Mouse (Mus musculus): ENCODE data around the gene Gprin1.

The Gprin1 gene

GRCm38 (mm10) chr13:54760164-54760795, 10.6 kb upstream of the Gprin1 start:
- no peak for DNase-seq (ENCODE audit: inconsistent age in 2 of 2, low spot score in 1 of 2)

- no peak for DNase-seq (ENCODE audit: inconsistent age in 2 of 2, low spot score in 1 of 2)
Observed at GRCm38 (mm10) chr13:54759496-54759895, 9.8 kb upstream of the Gprin1 start.

- DNase-seq (ENCODE audit: inconsistent age in 2 of 2, low spot score in 1 of 2): no peak
Observed at GRCm38 (mm10) chr13:54758756-54759470, 9.2 kb upstream of the Gprin1 start.

GRCm38 (mm10) chr13:54758045-54758755, 8.5 kb upstream of the Gprin1 start:
- DNase-seq (ENCODE audit: inconsistent age in 2 of 2, low spot score in 1 of 2): peak; percentile 83 to 93

- no peak for DNase-seq (ENCODE audit: inconsistent age in 2 of 2, low spot score in 1 of 2)
Observed at GRCm38 (mm10) chr13:54757093-54757830, 7.6 kb upstream of the Gprin1 start.

- DNase-seq (ENCODE audit: inconsistent age in 2 of 2, low spot score in 1 of 2): no peak
Observed at GRCm38 (mm10) chr13:54756156-54756712, 6.6 kb upstream of the Gprin1 start.

- no peak for DNase-seq (ENCODE audit: inconsistent age in 2 of 2, low spot score in 1 of 2)
Observed at GRCm38 (mm10) chr13:54755201-54755830, 5.6 kb upstream of the Gprin1 start.

- DNase-seq (ENCODE audit: inconsistent age in 2 of 2, low spot score in 1 of 2): peak in 1 of 2 experiments; percentile 54
Observed at GRCm38 (mm10) chr13:54754169-54755080, 4.8 kb upstream of the Gprin1 start.

- no peak for DNase-seq (ENCODE audit: inconsistent age in 2 of 2, low spot score in 1 of 2)
Observed at GRCm38 (mm10) chr13:54753733-54754132, 4.1 kb upstream of the Gprin1 start.

GRCm38 (mm10) chr13:54752656-54753055, 3.0 kb upstream of the Gprin1 start:
- DNase-seq (ENCODE audit: inconsistent age in 2 of 2, low spot score in 1 of 2): no peak

- peak in 1 of 2 experiments; percentile 49 for DNase-seq (ENCODE audit: inconsistent age in 2 of 2, low spot score in 1 of 2)
Observed at GRCm38 (mm10) chr13:54750699-54751098, 1.0 kb upstream of the Gprin1 start.

GRCm38 (mm10) chr13:54749061-54749863, 412 bp downstream of the Gprin1 start:
- peak; percentile 48 to 70 for DNase-seq (ENCODE audit: inconsistent age in 2 of 2, low spot score in 1 of 2)

GRCm38 (mm10) chr13:54748721-54749060, 983 bp downstream of the Gprin1 start:
- DNase-seq (ENCODE audit: inconsistent age in 2 of 2, low spot score in 1 of 2): no peak

- no peak for DNase-seq (ENCODE audit: inconsistent age in 2 of 2, low spot score in 1 of 2)
Observed at GRCm38 (mm10) chr13:54748190-54748589, 1.5 kb downstream of the Gprin1 start.

GRCm38 (mm10) chr13:54746896-54747295, 2.8 kb downstream of the Gprin1 start:
- DNase-seq (ENCODE audit: inconsistent age in 2 of 2, low spot score in 1 of 2): no peak

- DNase-seq (ENCODE audit: inconsistent age in 2 of 2, low spot score in 1 of 2): no peak
Observed at GRCm38 (mm10) chr13:54746110-54746509, 3.6 kb downstream of the Gprin1 start.

- no peak for DNase-seq (ENCODE audit: inconsistent age in 2 of 2, low spot score in 1 of 2)
Observed at GRCm38 (mm10) chr13:54738213-54738601, 11.5 kb downstream of the Gprin1 start.

GRCm38 (mm10) chr13:54737488-54738212, 12.0 kb downstream of the Gprin1 start:
- DNase-seq (ENCODE audit: inconsistent age in 2 of 2, low spot score in 1 of 2): peak in 1 of 2 experiments; percentile 47

All from adrenal gland, adult (tissue).